Mouse (Mus musculus): ENCODE data around the gene Ddx41.

Gene Ddx41

DNA sequence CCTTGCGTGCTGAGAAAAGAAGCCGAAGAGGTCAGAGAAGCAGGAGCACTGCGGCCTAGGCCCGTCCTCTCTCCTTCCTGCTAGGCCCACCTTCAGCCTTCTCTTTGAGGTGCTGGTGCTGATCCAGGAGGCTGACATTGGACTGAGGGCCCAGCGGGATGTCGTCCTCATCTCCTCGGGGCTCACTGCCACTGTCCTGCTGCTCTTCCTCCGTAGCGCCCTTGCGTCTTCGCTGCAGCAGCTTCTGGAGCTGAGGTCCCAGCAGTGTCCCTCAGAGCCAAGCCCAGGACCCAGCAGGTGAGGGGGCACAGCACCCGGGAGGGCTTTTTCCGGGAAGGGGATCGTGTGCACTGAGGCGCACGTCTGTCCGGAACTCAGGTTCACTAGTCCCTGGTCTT is 663 bp downstream of the Ddx41 start:
- no peak for DNase-seq

DNA sequence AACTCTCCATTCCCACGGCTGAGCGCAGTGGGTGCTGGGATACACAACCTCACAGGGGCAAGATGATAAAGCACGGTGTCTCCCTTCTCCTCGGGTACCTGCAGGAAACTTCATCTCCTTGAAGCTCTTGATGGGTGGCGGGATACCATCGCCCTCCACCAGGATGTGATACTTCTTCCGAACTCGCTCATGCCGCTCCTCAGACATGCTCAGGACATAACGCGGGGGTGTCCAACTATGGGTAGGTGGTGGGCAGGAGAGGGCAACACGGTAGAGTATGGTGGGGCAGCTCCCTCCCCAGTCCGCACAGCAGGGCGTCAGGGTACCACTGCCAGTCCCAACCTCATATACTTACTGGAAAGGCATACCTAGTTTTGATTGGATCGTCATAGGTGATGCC is 1.3 kb downstream of the Ddx41 start:
- no peak for DNase-seq

GRCm38 (mm10) chr13:55529198-55529915 is 7.1 kb downstream of the Ddx41 start, which contains the start of gene Dok3:
TSS of gene Dok3 (minus strand) at chr13:55529296.
- peak; percentile 61 for DNase-seq

DNA sequence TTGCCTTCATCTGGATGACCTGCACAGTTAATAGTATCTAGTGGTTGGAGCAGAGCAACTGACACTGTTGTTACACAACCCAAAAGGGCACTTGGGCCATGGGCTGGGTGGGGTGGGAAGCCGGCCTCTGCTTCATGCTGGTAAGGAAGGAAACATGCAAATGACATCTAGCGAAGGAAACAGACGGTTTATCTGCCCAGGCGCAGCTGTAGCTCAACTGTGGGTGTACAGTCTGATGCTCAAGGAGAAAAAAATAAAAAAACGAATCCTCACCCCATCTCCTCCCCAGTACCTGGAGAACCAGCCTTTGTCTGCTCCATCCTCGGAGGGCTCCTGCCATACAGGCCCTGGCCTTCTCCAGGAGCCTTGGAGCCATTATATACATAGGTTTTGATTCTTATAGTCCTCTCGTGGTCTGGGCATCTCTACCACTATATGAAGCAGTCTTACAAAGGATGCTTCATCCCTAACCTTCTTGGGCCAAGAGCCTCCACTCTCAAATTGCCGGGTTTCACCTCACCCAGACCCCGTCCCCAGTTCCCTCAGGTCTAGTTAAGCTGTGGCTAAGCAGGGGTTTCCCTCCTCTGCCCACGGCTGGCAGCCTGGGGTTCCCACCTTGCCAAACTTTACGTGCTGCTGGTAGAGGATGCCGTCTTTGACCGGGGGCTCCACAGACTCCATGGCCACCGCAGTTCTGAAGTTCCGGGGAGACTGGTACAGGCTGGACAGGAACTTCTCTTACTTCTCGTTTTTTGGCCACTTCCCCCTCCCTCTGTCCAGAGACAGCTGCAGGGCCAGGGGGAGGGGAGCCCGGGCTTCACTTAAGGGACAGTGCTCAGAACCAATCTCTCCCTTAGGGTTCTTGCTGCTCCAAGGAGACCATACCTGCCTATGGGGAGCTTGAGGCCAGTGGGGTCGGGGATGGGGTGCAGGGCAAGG is 8.4 kb downstream of the Ddx41 start:
- DNase-seq, result no peak

DNA sequence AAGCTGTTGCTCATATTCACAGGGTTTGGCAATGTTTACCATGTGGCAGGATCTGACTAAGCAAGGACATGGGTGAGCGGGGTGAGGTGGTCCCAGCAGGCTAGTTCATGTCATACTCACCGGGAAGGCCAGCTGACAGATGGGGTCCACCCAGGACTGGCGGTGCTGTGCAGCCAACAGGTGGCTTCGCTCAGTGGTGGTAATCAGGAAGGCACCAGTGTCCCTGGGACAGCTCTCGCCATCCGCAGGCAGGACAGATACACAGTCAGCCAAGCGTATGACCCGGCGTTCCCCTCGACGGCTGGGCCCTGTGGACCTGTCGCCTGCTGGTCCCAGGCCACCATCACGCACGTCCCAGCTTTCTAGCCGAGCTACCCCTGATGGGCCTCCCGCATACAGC is 9.2 kb downstream of the Ddx41 start:
- no peak for DNase-seq

DNA sequence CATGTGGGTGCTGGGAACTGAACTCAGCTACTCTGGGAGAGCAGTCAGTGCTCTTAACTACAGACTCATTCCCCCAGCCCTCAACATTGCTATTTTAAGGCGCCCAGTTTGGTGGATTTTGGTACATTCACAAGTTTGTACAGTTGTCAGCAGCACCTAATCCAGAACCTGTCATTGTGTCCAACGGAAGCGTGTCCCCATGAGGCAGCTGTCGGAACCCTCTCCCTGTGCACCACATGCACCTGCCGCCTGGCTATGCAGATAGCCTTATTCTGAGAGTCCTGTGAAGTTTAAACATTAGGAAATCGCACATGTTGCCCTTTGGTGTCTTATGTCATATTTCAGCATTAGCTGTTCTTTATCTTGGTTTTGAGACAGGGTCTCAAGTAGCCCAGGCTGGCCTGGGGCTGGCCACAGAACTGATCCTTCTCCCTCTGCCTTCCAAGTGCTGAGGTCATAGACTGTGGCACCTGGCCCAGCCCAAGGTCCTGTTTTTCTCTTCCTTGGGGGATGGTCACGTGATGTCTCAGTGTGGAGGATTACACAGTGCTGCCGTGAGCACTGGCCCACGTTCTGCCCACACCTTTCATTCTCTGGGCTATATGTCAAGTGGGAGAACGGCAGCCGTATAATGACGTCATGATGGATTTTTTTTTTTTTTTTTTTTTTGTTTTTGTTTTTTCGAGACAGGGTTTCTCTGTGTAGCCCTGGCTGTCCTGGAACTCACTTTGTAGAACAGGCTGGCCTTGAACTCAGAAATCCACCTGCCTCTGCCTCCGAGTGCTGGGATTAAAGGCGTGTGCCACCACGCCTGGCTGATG is 10.5 kb downstream of the Ddx41 start:
- DNase-seq, result no peak

DNA sequence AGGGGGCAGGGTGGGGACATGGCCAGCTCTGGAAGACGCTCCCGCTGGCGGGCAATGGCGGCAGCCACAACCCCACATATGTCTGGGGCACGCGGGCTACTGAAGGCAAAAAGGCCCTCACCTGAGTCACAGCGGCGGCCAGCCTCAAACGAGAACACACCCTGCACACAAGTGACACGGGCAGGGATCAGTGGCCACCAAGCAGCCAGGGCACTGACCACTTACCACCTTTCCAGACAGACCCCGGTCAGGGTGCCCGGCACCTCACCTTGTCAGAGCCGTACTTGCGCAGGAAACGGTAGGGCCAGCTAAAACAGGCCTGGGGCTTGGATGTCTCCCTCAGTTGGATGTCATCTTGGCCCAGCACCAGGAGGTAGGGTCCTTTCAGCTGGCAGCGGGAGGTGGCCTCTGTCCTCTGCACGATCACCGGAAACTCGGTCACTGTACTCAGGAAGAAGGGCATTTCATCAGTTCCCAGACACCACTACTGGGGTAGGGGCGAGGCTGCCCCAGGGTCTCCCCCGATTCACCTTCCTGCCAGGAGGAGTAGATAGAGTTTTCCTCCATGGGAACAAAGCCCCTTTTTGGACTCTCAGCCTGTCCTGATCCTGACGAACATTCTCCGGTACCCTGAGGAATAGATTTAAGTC is 12.4 kb downstream of the Ddx41 start:
- no peak for DNase-seq

DNA sequence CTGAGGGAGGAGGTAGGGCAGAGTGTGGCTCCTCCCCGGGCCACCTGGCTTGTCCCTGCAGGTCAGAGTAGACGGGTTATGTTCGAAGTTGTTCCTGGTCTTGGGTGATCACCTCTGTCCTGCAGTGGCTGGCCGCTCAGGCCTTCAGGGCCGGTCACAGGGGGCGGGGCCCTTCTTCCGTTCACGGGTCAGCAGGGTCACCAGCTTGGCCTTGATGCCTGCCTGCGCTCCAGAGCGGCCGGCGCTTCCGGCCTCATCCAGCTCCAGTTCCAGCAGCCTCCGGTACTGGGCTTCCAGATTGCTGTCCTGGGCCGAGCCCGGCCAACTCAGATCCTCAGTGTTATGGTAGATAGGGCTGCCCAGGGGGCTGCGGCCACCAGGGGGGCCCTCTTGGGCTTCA is 13.2 kb downstream of the Ddx41 start:
- peak; percentile 84 for DNase-seq

GRCm38 (mm10) chr13:55522730-55523129 is 13.7 kb downstream of the Ddx41 start:
- DNase-seq, result peak; percentile 10

DNA sequence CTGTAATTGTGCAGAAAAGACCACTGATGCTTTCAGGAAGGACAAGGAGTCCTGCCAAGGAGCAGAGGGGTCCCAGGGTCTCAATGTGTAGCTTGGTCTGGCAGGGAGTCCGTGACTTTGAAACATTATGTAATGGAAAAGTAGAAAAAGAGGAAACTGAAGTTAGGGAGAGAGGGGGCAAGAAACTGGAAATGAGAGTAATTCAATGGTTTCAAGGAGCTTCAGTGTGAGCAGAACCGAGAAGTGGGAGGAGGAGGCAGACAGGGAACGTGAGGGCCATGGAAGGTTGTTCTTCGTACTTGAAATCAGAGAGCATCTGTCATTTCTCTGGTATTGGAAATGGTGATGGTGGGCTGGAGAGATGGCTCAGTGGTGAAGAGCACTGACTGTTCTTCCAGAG is 16.9 kb downstream of the Ddx41 start:
- DNase-seq, result no peak

DNA sequence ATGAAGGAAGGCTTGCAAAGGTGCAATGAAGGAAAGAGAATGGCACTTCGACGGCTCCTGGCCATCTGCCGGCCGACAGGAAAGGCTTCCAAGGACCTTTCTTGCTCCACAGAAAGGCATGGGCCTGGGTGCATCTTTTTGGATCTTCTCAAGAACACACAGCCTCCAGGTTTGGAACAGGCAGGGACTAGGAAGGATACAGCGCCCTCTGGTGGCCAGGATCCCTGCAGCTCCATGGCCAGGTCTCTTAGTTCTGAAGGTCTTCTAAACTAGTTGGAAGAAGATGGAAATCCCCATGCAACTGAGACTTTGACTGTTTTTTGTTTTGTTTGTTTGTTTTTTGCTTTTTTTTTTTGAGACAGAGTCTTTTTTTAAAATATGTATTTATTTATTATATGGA is 19.5 kb downstream of the Ddx41 start:
- peak; percentile 94 for DNase-seq

- DNase-seq, result no peak
Measured at GRCm38 (mm10) chr13:55513828-55514227, 22.6 kb downstream of the Ddx41 start.

DNA sequence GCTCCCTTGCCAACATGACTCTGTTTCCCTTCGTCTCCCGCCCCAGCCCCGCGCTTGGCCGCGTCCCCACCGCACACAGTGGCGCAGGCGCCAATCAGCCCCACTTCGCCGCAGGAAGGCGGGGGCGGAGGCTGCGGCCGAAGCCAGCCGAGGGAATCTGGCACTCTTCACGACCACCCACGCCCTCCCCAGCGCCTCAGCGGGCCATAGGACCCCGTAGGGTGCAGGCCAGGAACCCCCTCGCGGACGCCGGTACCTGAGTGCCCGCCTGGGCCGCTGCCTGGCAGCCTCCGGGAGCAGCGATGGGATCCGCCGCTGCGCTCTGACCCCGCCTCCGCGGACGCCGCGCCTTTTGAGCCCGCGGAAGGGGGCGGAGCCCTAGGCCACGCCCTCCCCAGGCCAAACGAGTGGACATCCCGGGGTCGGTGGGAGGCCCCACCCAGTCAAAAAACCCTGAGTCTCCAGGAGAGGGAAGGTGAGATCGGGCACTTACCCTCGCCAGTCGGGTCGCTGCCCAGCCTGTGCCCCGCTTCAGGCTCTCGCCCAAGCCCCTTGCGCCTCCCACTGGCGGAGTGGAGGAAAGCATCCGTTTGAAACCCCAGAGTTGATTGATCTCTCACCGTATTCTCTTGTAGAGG is 23.2 kb downstream of the Ddx41 start, which contains the start of gene Pdlim7:
TSS of gene Pdlim7 (minus strand) at position 566 of the 638 bp plus-strand sequence.
- peak; percentile 95 for DNase-seq

GRCm38 (mm10) chr13:55512379-55513031 is 24.0 kb downstream of the Ddx41 start:
- DNase-seq, result peak; percentile 79

DNA sequence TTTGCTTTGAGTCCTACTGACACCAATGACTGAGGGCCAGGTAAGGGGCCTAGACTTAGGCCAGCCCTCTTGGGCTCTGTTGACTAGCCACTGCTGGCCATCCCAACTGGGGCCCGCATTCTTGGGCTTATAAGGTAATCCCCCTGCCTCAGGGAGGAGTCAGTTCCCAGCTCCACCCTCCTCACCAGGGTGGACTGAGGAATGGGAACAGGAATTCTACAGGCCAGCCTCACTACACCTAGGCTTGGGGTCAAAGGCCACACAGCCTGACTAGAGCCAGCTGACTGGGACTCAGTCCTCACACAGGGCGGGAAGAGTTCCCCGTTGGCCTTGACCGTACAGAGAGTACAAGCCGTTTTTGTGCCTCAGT is 25.0 kb downstream of the Ddx41 start:
- DNase-seq, result peak; percentile 47

DNA sequence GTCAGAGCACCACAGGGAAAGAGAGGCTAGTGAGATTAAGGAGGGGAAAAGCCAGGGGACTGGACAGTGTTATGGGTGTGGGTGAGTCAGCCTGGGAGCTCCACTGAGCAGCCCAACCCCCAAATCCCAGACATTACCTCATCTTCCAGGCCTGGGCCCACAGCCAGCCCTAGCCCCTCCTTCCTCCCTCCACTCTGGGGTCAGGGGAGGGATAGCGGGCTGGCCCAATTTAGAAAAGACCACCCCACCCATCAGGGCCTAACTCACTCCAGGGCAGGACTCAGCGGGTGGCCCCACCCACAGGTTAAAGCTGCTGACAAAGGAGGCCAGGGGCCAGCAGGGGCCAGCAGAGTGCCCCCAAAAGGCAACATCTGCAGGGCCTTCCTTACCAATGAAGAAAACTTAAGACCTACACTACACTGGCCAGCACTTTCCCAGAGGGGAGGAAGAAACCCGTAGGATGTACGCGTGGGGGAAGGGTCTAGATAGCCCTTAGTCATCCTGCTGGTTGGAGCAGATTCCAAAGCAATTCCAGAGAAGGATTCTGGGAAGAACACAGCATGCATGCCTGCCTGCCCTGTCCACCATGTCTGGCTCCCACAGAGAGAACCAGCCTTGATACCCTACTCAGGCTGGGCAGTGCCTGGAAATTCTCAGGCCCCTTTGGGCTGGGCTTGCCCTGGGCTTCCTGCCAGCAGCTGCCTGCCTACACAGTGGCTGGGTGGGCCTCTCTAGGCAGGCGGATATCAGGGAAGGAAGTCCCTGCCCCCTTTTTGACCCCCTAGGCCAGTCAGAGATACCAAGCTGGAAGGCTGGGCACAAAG is 25.6 kb downstream of the Ddx41 start:
- DNase-seq, result peak; percentile 89

GRCm38 (mm10) chr13:55510332-55510667 is 26.2 kb downstream of the Ddx41 start:
- no peak for DNase-seq

DNA sequence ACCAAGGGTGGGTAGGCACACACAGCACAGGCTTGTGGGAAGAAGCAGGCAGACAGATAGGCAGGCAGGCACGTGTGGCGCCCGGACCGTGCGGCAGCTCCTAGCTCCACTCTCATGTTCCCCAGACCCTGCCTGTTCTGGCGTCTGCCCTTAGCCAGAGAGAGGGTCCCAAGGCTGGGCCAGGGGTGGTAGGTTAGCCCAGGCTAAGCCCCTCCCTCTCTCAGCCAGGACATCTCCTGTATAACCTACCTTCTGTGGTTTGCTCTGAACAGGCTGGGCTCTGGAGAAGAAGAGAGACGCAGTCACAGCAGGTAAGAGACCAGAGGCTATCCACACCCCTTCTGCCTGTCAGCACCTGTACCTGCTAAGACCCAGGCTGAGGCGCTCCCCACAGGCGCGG is 27.9 kb downstream of the Ddx41 start:
- DNase-seq, result no peak

GRCm38 (mm10) chr13:55507877-55508276 is 28.6 kb downstream of the Ddx41 start:
- no peak for DNase-seq

DNA sequence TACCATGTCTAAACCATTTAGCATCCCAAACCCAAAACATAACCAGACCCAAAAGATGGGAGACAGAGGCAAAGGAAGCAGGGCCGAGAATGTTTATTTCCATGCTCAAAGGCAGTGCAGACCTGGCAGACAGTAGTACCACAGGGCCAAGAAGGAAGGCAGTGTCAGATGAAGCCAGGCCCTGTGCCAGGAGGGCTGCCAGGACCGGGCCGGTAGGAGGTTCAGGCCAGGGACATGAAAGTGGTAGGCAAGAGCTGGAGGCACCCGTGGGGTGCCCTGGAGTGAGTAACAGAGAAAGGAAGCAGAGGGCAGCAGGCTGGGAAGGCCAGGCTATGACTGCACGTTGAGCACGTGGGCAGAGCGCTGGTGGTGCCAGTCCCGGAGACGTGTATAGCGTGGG is 29.8 kb downstream of the Ddx41 start:
- no peak for DNase-seq

- no peak for DNase-seq
Measured at GRCm38 (mm10) chr13:55505810-55506209, 30.6 kb downstream of the Ddx41 start.
